Mouse (Mus musculus): ENCODE results near the gene Pola2. TPM values are rescaled to one million over a fixed set of nuclear protein-coding genes. Genes with fewer than 3 reads are reported as not detected.

The Pola2 gene
- 10 to 100 TPM; 37.4 to 48.6 TPM for polyA plus RNA-seq (2017; shearing (Covaris generic))

GRCm38 (mm10) chr19:5963883-5964562, at the start of gene Pola2:
Gene Pola2, minus strand, starts transcription at chr19:5964202.

GRCm38 (mm10) chr19:5986043-5986442, 22.0 kb upstream of the Pola2 start, which contains the start of gene Slc22a20:
Gene Slc22a20, minus strand, starts transcription at chr19:5986143.

GRCm38 (mm10) chr19:5924713-5925093, 39.3 kb downstream of the Pola2 start, which contains the start of gene Cdc42ep2:
Gene Cdc42ep2, minus strand, starts transcription at chr19:5924816.

GRCm38 (mm10) chr19:5913007-5913719, 50.8 kb downstream of the Pola2 start, which contains the start of gene Dpf2:
Gene Dpf2, minus strand, starts transcription at chr19:5913010.

GRCm38 (mm10) chr19:5894002-5894678, 69.9 kb downstream of the Pola2 start, which contains the start of gene Tigd3:
Gene Tigd3, minus strand, starts transcription at chr19:5894149.

Other genes with a start within 250 kb of the Pola2 start
- gene Ehbp1l1, start 237.9 kb downstream of the Pola2 start, polyA plus RNA-seq (2017; shearing (Covaris generic)): 10 to 100 TPM; 45.5 to 55.4 TPM
- 100 to 1,000 TPM in 1 of 2 experiments, 10 to 100 TPM in 1; 97.2 to 103 TPM for gene Fam89b, start 234.5 kb downstream of the Pola2 start, polyA plus RNA-seq (2017; shearing (Covaris generic))
- under 1 TPM; 0.40 to 0.59 TPM for gene Ltbp3, start 223.3 kb downstream of the Pola2 start, polyA plus RNA-seq (2017; shearing (Covaris generic))
- gene Scyl1, start 192.8 kb downstream of the Pola2 start, polyA plus RNA-seq (2017; shearing (Covaris generic)): 10 to 100 TPM; 73.9 to 91.5 TPM
- 100 to 1,000 TPM; 223 to 264 TPM for gene Frmd8, start 88.9 kb downstream of the Pola2 start, polyA plus RNA-seq (2017; shearing (Covaris generic))
- 10 to 100 TPM; 38.8 to 42.3 TPM for gene Slc25a45, start 86.4 kb downstream of the Pola2 start, polyA plus RNA-seq (2017; shearing (Covaris generic))
- 1 to 10 TPM in 1 of 2 experiments, under 1 TPM in 1; 0.66 to 1.5 TPM for gene Tigd3, start 70.1 kb downstream of the Pola2 start, polyA plus RNA-seq (2017; shearing (Covaris generic))
- gene Dpf2, start 51.2 kb downstream of the Pola2 start, polyA plus RNA-seq (2017; shearing (Covaris generic)): 100 to 1,000 TPM; 161 to 208 TPM
- gene Cdc42ep2, start 39.4 kb downstream of the Pola2 start, polyA plus RNA-seq (2017; shearing (Covaris generic)): 1 to 10 TPM in 1 of 2 experiments, under 1 TPM in 1; 0.46 to 1.6 TPM
- gene Slc22a20, start 21.9 kb upstream of the Pola2 start, polyA plus RNA-seq (2017; shearing (Covaris generic)): under 1 TPM in 1 of 2 experiments, not detected in 1; 0.89 TPM
- 10 to 100 TPM; 64.1 to 70.3 TPM for gene Capn1, start 51.7 kb upstream of the Pola2 start, polyA plus RNA-seq (2017; shearing (Covaris generic))
- gene Syvn1, start 82.4 kb upstream of the Pola2 start, polyA plus RNA-seq (2017; shearing (Covaris generic)): 10 to 100 TPM; 48.2 to 68.1 TPM
- gene Mrpl49, start 93.6 kb upstream of the Pola2 start, polyA plus RNA-seq (2017; shearing (Covaris generic)): 10 to 100 TPM; 37.1 to 49.2 TPM
- 100 to 1,000 TPM; 732 to 759 TPM for gene Fau, start 93.6 kb upstream of the Pola2 start, polyA plus RNA-seq (2017; shearing (Covaris generic))
- 10 to 100 TPM; 35.7 to 43.9 TPM for gene Znhit2, start 97.0 kb upstream of the Pola2 start, polyA plus RNA-seq (2017; shearing (Covaris generic))
- gene Tm7sf2, start 104.2 kb upstream of the Pola2 start, polyA plus RNA-seq (2017; shearing (Covaris generic)): 10 to 100 TPM; 14.2 to 15.2 TPM
- 100 to 1,000 TPM in 1 of 2 experiments, 10 to 100 TPM in 1; 79.1 to 114 TPM for gene Vps51, start 113.0 kb upstream of the Pola2 start, polyA plus RNA-seq (2017; shearing (Covaris generic))
- gene Tmem262, start 115.8 kb upstream of the Pola2 start, polyA plus RNA-seq (2017; shearing (Covaris generic)): 1 to 10 TPM in 1 of 2 experiments, not detected in 1; 2.5 TPM
- gene Gm28374, start 118.1 kb upstream of the Pola2 start, polyA plus RNA-seq (2017; shearing (Covaris generic)): under 1 TPM; 0.68 to 0.80 TPM
- gene Zfpl1, start 120.8 kb upstream of the Pola2 start, polyA plus RNA-seq (2017; shearing (Covaris generic)): 10 to 100 TPM; 47.3 to 48.0 TPM
- 1 to 10 TPM in 1 of 2 experiments, not detected in 1; 1.9 TPM for gene Cdca5, start 120.8 kb upstream of the Pola2 start, polyA plus RNA-seq (2017; shearing (Covaris generic))
- 1 to 10 TPM in 1 of 2 experiments, not detected in 1; 1.3 TPM for gene AC131692.1, start 130.2 kb upstream of the Pola2 start, polyA plus RNA-seq (2017; shearing (Covaris generic))
- 1 to 10 TPM in 1 of 2 experiments, under 1 TPM in 1; 0.14 to 1.2 TPM for gene Naaladl1, start 141.6 kb upstream of the Pola2 start, polyA plus RNA-seq (2017; shearing (Covaris generic))
- gene Sac3d1, start 154.4 kb upstream of the Pola2 start, polyA plus RNA-seq (2017; shearing (Covaris generic)): 10 to 100 TPM; 17.7 to 37.8 TPM
- 10 to 100 TPM; 29.5 to 41.7 TPM for gene Snx15, start 164.1 kb upstream of the Pola2 start, polyA plus RNA-seq (2017; shearing (Covaris generic))
- gene Batf2, start 176.8 kb upstream of the Pola2 start, polyA plus RNA-seq (2017; shearing (Covaris generic)): not detected
- 10 to 100 TPM; 18.3 to 30.3 TPM for gene Arl2, start 177.3 kb upstream of the Pola2 start, polyA plus RNA-seq (2017; shearing (Covaris generic))
- gene Majin, start 220.2 kb upstream of the Pola2 start, polyA plus RNA-seq (2017; shearing (Covaris generic)): 1 to 10 TPM in 1 of 2 experiments, not detected in 1; 1.2 TPM

All from inflammation-experienced regulatory T-cells (primary cell).